Mouse (Mus musculus) neural tube, embryonic 12.5 days (tissue): ENCODE data around the gene Klhl8. TPM values are rescaled to one million over a fixed set of nuclear protein-coding genes. Genes with fewer than 3 reads are reported as not detected.

Source experiments
- ATAC-seq: fragments of 200-750 bp; cut with Nextera tagmentation; 2 replicates; pipeline ENCODE4 v1.8.0; 2017; ENCODE audit warnings: low read depth, mild to moderate bottlenecking, moderate TSS enrichment, moderate library complexity; ENCODE audit not compliant: low FRiP score
- H3K27ac ChIP-seq: fragments of 300-500 bp; sonication (generic); 2 replicates; pipeline ENCODE4 v1.5.1; 2016
- H3K27me3 ChIP-seq: fragments of 300-500 bp; sonication (generic); replicated peaks from 2 replicates; pipeline ENCODE4 v1.6.1; 2016; ENCODE audit warnings: mild to moderate bottlenecking
- H3K36me3 ChIP-seq: fragments of 300-500 bp; sonication (generic); 2 replicates; pipeline ENCODE4 v1.6.1; 2016; ENCODE audit warnings: mild to moderate bottlenecking
- H3K4me1 ChIP-seq: fragments of 300-500 bp; sonication (generic); 2 replicates; pipeline ENCODE4 v1.6.1; 2016
- H3K4me2 ChIP-seq: fragments of 300-500 bp; sonication (generic); replicated peaks from 2 replicates; pipeline ENCODE4 v1.6.1; 2016; ENCODE audit warnings: mild to moderate bottlenecking
- H3K4me3 ChIP-seq: fragments of 300-500 bp; sonication (generic); 2 replicates; pipeline ENCODE4 v1.5.1; 2016
- H3K9ac ChIP-seq: fragments of 300-500 bp; sonication (generic); 2 replicates; pipeline ENCODE4 v1.6.1; 2016; ENCODE audit warnings: mild to moderate bottlenecking
- H3K9me3 ChIP-seq: fragments of 300-500 bp; sonication (generic); 2 replicates; pipeline ENCODE4 v1.6.1; 2016; ENCODE audit warnings: mild to moderate bottlenecking
- WGBS: fragments of 180-500 bp; shearing (Covaris S2); methylation state at CpG from one replicate; pipeline ENCODE4 v1.1.7; 2016; 5-methylcytosine and 5-hydroxymethylcytosine counted together
- polyA plus RNA-seq: library from polyadenylated mRNA; unstranded; fragments of >200 nt; fragmentation: Nextera tagmentation; extraction: Ambion mirVana; gene quantifications from 2 replicates; pipeline ENCODE4 v1.2.1, GENCODE M21; 2016

Gene Klhl8
- polyA plus RNA-seq, 1 experiment from 2014 or later, result 21.1 TPM

DNA sequence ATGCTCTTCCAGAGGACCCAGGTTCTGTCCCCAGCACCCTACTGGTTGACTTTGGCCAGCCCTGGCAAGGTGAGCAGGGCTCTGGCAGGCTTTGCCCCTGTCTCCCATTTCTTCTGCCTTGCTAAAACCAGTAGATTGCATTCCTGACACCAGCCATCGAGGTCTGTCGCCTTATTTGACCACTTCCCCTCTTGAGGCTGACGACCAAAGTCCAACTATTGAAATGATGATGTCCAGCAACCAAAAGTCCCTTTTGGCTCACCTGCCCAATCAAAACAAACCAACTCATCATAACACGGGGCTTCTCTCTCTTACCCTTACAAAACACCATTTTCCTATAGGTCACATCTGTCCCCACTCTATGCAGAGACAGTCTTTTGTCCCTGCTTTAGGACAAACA lies 2.1 kb upstream of the Klhl8 start:
- Histone ChIP-seq H3K27me3 (no peaks in the 10 kb centered on the region), H3K4me2 (no peak overlapping the region), H3K9me3 (no peaks in the 10 kb centered on the region), H3K9ac (no peak overlapping the region), H3K36me3 (no peaks in the 10 kb centered on the region), H3K4me3 (no peak overlapping the region), H3K4me1 (no peaks in the 10 kb centered on the region; the same call in 1 of the 2 replicates), H3K27ac (no peak overlapping the region)
- 65% methylated on average over 4 of the region's 4 CpGs for WGBS
- no peak for ATAC-seq

GRCm38 (mm10) chr5:103911555-103911954 lies 496 bp upstream of the Klhl8 start:
- H3K4me1 ChIP-seq, result no peaks in the 10 kb centered on the region; the same call in 1 of the 2 replicates
- H3K4me2 ChIP-seq, result peak overlapping the region; percentile 79
- H3K27me3 ChIP-seq, result no peaks in the 10 kb centered on the region
- no peaks in the 10 kb centered on the region for H3K36me3 ChIP-seq
- 82% methylated on average over 5 of the region's 5 CpGs for WGBS
- no peak overlapping the region for H3K4me3 ChIP-seq
- no peak overlapping the region for H3K27ac ChIP-seq
- H3K9me3 ChIP-seq, result no peaks in the 10 kb centered on the region
- no peak overlapping the region for H3K9ac ChIP-seq
- ATAC-seq, result peak; percentile 22; the same call in 1 of the 2 replicates

DNA sequence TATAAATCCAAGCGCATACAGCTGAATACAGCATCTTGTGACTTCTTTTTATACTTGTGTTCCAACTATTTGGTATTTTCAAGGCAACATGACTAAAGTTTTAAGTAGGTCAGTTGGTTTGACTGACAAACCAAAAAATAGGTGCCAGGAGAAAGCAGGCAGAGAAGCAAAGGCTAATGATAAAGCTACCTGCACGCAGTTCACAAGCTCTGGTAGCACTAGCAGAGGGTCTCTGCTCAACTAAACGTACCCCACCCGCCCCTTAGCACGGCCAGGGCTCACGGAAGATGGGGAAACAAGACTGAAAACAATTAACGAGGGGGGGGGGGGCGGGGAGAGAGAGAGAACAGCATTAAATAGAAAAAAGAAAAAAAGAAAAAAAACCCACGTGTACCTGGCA lies 903 bp downstream of the Klhl8 start:
- Histone ChIP-seq H3K4me3 (peak overlapping the region; percentile 86), H3K9ac (peak overlapping the region; percentile 87; the same call in 1 of the 2 replicates), H3K36me3 (no peaks in the 10 kb centered on the region), H3K4me2 (peak overlapping the region; percentile 79), H3K9me3 (no peaks in the 10 kb centered on the region), H3K27ac (no peak overlapping the region), H3K4me1 (no peaks in the 10 kb centered on the region; the same call in 1 of the 2 replicates), H3K27me3 (no peaks in the 10 kb centered on the region)
- WGBS, result 15% methylated on average over 8 of the region's 9 CpGs
- ATAC-seq, result no peak

GRCm38 (mm10) chr5:103909466-103909865 lies 1.6 kb downstream of the Klhl8 start:
- no peak overlapping the region for H3K4me3 ChIP-seq
- no peak overlapping the region for H3K27ac ChIP-seq
- H3K4me2 ChIP-seq, result no peak overlapping the region
- H3K36me3 ChIP-seq, result no peaks in the 10 kb centered on the region
- no peak overlapping the region for H3K9ac ChIP-seq
- no peaks in the 10 kb centered on the region for H3K27me3 ChIP-seq
- WGBS, result 83% methylated on average over 3 of the region's 3 CpGs
- no peak for ATAC-seq
- no peaks in the 10 kb centered on the region for H3K9me3 ChIP-seq
- H3K4me1 ChIP-seq, result no peaks in the 10 kb centered on the region; the same call in 1 of the 2 replicates

GRCm38 (mm10) chr5:103908851-103909250 lies 2.2 kb downstream of the Klhl8 start:
- Histone ChIP-seq H3K27ac (no peak overlapping the region), H3K4me2 (no peak overlapping the region)
- 74% methylated on average over 7 of the region's 7 CpGs for WGBS

GRCm38 (mm10) chr5:103907844-103908243 lies 3.2 kb downstream of the Klhl8 start:
- Histone ChIP-seq H3K4me2 (no peak overlapping the region), H3K9ac (no peak overlapping the region), H3K36me3 (no peaks in the 10 kb centered on the region), H3K9me3 (no peaks in the 10 kb centered on the region), H3K4me1 (no peaks in the 10 kb centered on the region; the same call in 1 of the 2 replicates), H3K27me3 (no peaks in the 10 kb centered on the region), H3K27ac (no peak overlapping the region), H3K4me3 (no peak overlapping the region)
- 88% methylated on average over 4 of the region's 4 CpGs for WGBS
- ATAC-seq, result no peak

More at GRCm38 (mm10) chr5:103908851-103909250, 2.2 kb downstream of the Klhl8 start:
- H3K9ac ChIP-seq, result no peak overlapping the region
- H3K36me3 ChIP-seq, result no peaks in the 10 kb centered on the region
- H3K27me3 ChIP-seq, result no peaks in the 10 kb centered on the region
- H3K4me3 ChIP-seq, result no peak overlapping the region
- no peaks in the 10 kb centered on the region for H3K9me3 ChIP-seq
- ATAC-seq, result no peak
- no peaks in the 10 kb centered on the region; the same call in 1 of the 2 replicates for H3K4me1 ChIP-seq

GRCm38 (mm10) chr5:103906173-103906572 lies 4.9 kb downstream of the Klhl8 start:
- Histone ChIP-seq H3K27ac (no peak overlapping the region), H3K9me3 (no peaks in the 10 kb centered on the region), H3K4me1 (no peaks in the 10 kb centered on the region; the same call in 1 of the 2 replicates), H3K4me3 (no peak overlapping the region), H3K9ac (no peak overlapping the region), H3K27me3 (no peaks in the 10 kb centered on the region), H3K4me2 (no peak overlapping the region), H3K36me3 (no peaks in the 10 kb centered on the region)
- ATAC-seq, result no peak
- WGBS, result 92% methylated on average over 6 of the region's 6 CpGs

DNA sequence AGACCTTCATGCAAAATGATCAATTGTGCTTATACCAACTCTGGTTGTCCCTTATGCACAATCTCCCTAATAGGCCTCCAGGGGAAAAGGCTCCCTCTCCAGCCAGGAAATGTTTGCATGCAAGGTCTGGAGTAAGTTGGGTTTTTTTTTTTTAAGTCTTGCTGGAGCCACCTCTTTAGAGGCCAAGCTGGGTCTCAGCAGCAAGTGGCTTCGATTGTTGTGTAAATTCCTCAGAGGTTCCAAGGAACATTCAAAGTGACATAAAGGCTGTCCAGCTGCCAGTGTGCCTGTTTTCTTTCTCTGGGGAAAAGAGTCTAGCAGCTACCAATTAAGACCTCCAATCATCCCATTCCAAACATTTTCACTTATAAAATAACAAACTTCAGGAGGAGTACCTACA lies 12.7 kb downstream of the Klhl8 start:
- Histone ChIP-seq H3K9me3 (no peaks in the 10 kb centered on the region), H3K9ac (no peak overlapping the region), H3K4me3 (no peak overlapping the region), H3K27me3 (no peaks in the 10 kb centered on the region), H3K36me3 (no peaks in the 10 kb centered on the region), H3K4me1 (no peaks in the 10 kb centered on the region), H3K4me2 (no peak overlapping the region), H3K27ac (no peak overlapping the region)
- ATAC-seq, result no peak
- WGBS, result 20% methylated on average over 1 of the region's 1 CpGs

DNA sequence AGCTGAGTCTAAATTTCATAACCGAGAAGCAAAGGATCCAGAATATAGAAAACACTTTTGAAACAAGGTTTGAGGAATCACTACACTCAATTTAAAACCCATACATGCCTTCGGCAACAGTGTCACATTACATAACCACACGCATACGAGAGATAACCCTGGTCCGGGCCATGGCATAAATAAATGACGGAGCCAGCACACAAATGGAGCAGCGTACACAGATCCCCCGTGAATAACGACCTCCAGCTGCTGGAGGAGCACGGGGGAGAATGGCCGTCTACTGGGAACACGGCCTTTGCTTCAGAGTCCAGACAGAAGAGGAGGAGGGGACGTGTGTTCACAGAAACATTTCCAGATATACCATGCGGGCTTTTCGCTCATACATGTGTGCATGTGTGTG lies 21.3 kb downstream of the Klhl8 start:
- Histone ChIP-seq H3K4me1 (0 out of 2 replicates have a peak, but pooled peaks cover 8% of the 10 kb centered on the region), H3K36me3 (peaks cover 2% of the 10 kb centered on the region; the same call in 1 of the 2 replicates), H3K9me3 (no peaks in the 10 kb centered on the region), H3K27ac (no peak overlapping the region), H3K4me2 (no peak overlapping the region), H3K9ac (no peak overlapping the region), H3K4me3 (no peak overlapping the region), H3K27me3 (no peaks in the 10 kb centered on the region)
- 59% methylated on average over 15 of the region's 15 CpGs for WGBS
- ATAC-seq, result no peak

DNA sequence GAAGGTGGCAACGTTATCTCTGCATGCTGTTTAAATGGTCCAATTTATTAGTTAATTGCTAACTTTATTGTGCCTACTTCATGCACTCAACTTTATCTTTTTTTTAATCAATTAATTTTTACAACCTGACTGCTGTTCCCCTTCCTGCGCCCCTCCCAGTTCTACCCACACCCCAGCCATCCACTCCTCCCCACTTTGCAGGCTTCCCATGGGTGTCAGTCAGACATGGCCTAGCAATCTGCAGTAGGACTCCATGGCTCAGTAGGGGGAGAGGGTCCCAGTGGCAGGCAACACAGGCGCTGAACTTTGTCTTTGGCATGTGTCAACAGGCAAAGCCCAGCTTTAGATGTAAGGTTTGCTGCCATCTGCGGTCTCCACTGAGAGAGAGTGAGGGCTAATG lies 47.3 kb downstream of the Klhl8 start:
- H3K4me1 ChIP-seq, result no peaks in the 10 kb centered on the region
- no peak overlapping the region for H3K9ac ChIP-seq
- no peaks in the 10 kb centered on the region for H3K27me3 ChIP-seq
- H3K9me3 ChIP-seq, result no peaks in the 10 kb centered on the region
- no peak overlapping the region for H3K4me2 ChIP-seq
- H3K4me3 ChIP-seq, result no peak overlapping the region
- 88% methylated on average over 4 of the region's 4 CpGs for WGBS
- no peak for ATAC-seq
- no peaks in the 10 kb centered on the region; the same call in 1 of the 2 replicates for H3K36me3 ChIP-seq
- no peak overlapping the region for H3K27ac ChIP-seq

GRCm38 (mm10) chr5:103860622-103861021 lies 50.4 kb downstream of the Klhl8 start:
- H3K4me1 ChIP-seq, result no peaks in the 10 kb centered on the region
- WGBS, result 94% methylated on average over 11 of the region's 11 CpGs
- no peak for ATAC-seq

GRCm38 (mm10) chr5:103857151-103857550 lies 53.9 kb downstream of the Klhl8 start:
- Histone ChIP-seq H3K9ac (no peak overlapping the region), H3K4me1 (no peaks in the 10 kb centered on the region), H3K9me3 (no peaks in the 10 kb centered on the region), H3K27ac (no peak overlapping the region), H3K4me3 (no peak overlapping the region), H3K27me3 (no peaks in the 10 kb centered on the region), H3K36me3 (no peaks in the 10 kb centered on the region; the same call in 1 of the 2 replicates), H3K4me2 (no peak overlapping the region)
- ATAC-seq, result no peak
- 73% methylated on average over 2 of the region's 2 CpGs for WGBS

More at GRCm38 (mm10) chr5:103860622-103861021, 50.4 kb downstream of the Klhl8 start:
- no peaks in the 10 kb centered on the region for H3K9me3 ChIP-seq
- no peak overlapping the region for H3K27ac ChIP-seq
- no peak overlapping the region for H3K9ac ChIP-seq
- no peaks in the 10 kb centered on the region; the same call in 1 of the 2 replicates for H3K36me3 ChIP-seq
- H3K4me2 ChIP-seq, result no peak overlapping the region
- H3K4me3 ChIP-seq, result no peak overlapping the region
- H3K27me3 ChIP-seq, result no peaks in the 10 kb centered on the region
